Mouse (Mus musculus) kidney, adult 2 months (tissue): Measurements from ENCODE around the gene Anxa9.

Source experiments
- CTCF ChIP-seq: fragments of 200-500 bp; conservative IDR thresholded peaks from 2 replicates; pipeline ENCODE4 v1.5.1; 2011; ENCODE audit warnings: low read depth, mild to moderate bottlenecking, control low read depth, low read length, moderate library complexity, mixed read lengths; ENCODE audit not compliant: insufficient read depth, insufficient read length
- POLR2A ChIP-seq: fragments of 200-500 bp; IDR thresholded peaks from one replicate; pipeline ENCODE4 v1.6.1; 2011; ENCODE audit warnings: low read depth, low read length, control low read depth

DNA sequence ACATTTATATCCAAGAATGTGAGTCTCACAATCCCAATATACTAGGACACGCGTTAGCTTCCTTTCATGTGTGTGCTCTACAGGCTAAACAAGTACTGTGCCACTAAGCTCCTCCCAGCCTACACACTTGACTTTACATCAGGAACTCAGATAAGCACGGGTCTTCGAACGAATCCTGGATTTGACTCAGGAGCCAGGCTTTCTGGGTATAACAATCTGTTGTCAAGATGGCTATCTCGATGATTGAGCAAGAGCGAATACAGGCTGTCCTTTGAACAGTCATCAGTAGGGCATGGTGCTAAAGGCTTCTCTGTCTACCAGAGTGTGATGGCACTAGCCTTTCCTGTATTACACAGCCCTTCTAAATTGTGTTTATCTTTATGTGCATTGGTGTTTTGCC is 9.0 kb downstream of the Anxa9 start:
- TF ChIP-seq CTCF, result no peak
- TF ChIP-seq POLR2A, result no peak
